Mouse (Mus musculus): ENCODE measurements around the gene Gm13212. TPM values are rescaled to one million over a fixed set of nuclear protein-coding genes. Genes with fewer than 3 reads are reported as not detected.
"Not testable (repeated sequence)": the region's sequence is repeated elsewhere in the genome, so short reads cannot be mapped to it uniquely, and the experiment has no call there.

Gene Gm13212
- polyA plus RNA-seq, 1 experiment from 2014 or later: 3.4 TPM

DNA sequence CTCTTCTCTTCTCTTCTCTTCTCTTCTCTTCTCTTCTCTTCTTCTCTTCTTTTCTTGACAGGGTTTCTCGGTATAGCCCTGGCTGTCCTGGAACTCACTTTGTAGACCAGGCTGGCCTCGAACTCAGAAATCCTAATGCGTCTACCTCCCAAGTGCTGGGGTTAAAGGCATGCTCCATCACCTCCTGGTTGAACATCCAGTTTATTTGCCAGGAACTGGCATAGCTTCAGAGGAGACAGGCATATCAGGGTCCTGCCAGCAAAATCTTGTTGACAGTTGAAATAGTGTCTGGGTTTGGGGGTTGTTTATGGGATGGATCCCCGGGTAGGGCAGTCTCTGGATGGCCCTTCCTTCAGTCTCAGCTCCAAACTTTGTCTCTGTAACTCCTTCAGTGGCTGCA lies 9.8 kb downstream of the Gm13212 start:
- H3K9ac ChIP-seq; H3K27me3 ChIP-seq (replicated peaks); ATAC-seq; H3K36me3 ChIP-seq; H3K4me3 ChIP-seq (replicated peaks); H3K4me1 ChIP-seq (replicated peaks); H3K27ac ChIP-seq; H3K4me2 ChIP-seq (replicated peaks); H3K9me3 ChIP-seq: not testable (repeated sequence)
- 82% methylated on average over 4 of the region's 4 CpGs for WGBS

- Histone ChIP-seq H3K4me2 (replicated peaks) (peak overlapping the region; percentile 22; the same call in 1 of the 2 replicates), H3K4me3 (replicated peaks) (0 out of 2 replicates have a peak overlapping the region, but pooled peaks have one; percentile 18)
- not testable (repeated sequence) for H3K27me3 ChIP-seq (replicated peaks); ATAC-seq; H3K36me3 ChIP-seq; H3K9ac ChIP-seq; H3K9me3 ChIP-seq; H3K27ac ChIP-seq; H3K4me1 ChIP-seq (replicated peaks)
- 30% methylated on average over 63 of the region's 83 CpGs for WGBS
Observed at GRCm38 (mm10) chr4:145640416-145641185, 55.6 kb downstream of the Gm13212 start.

DNA sequence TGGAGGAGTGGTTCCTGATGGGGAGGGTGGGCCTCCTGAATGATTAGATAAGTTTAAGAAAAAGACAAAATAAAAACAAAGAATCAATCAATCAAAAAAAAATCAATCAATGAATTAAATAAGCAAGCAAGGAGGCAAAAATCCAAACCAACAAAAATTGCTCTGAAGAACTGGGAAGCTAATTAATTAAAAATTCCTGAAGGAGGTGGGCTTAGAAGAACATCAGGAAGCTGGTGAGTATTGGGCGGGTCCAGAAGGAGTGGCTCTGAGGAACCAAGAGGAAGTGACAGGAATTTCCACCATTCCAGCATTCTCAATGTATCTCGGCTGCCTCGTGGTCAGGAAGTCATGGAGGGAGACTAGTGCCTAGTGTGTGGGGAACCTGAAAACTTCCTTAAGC lies 85.4 kb downstream of the Gm13212 start, which contains the start of gene Zfp980:
Zfp980 (plus strand) TSS at position 301 of the 400 bp plus-strand sequence.
- H3K36me3 ChIP-seq: not testable (repeated sequence)
- 70% methylated on average over 3 of the region's 3 CpGs for WGBS

GRCm38 (mm10) chr4:145674286-145674780 lies 89.4 kb downstream of the Gm13212 start:
- H3K27me3 ChIP-seq (replicated peaks); H3K9me3 ChIP-seq; H3K27ac ChIP-seq; H3K4me3 ChIP-seq (replicated peaks); ATAC-seq; H3K9ac ChIP-seq; H3K4me2 ChIP-seq (replicated peaks); H3K36me3 ChIP-seq; H3K4me1 ChIP-seq (replicated peaks): not testable (repeated sequence)
- WGBS: 67% methylated on average over 2 of the region's 2 CpGs

More for the DNA sequence above, 85.4 kb downstream of the Gm13212 start, which contains the start of gene Zfp980:
- not testable (repeated sequence) for H3K27ac ChIP-seq; H3K4me1 ChIP-seq (replicated peaks); H3K27me3 ChIP-seq (replicated peaks); H3K4me2 ChIP-seq (replicated peaks); ATAC-seq; H3K9ac ChIP-seq; H3K9me3 ChIP-seq; H3K4me3 ChIP-seq (replicated peaks)

Other genes with a start within 250 kb of the Gm13212 start
- 0.13 and 0.49 TPM in 2 replicates for gene Zfp990, start 74.4 kb upstream of the Gm13212 start, polyA plus RNA-seq (2015; fragmentation: Nextera tagmentation; extraction: Ambion mirVana)
- gene Zfp980, start 85.5 kb downstream of the Gm13212 start, polyA plus RNA-seq (2015; fragmentation: Nextera tagmentation; extraction: Ambion mirVana): not detected in 2 replicates

Measured in intestine, embryonic 15.5 days (tissue).